Mouse (Mus musculus) lung, embryonic 14.5 days (tissue): ENCODE results near the gene Pnliprp2. TPM values are rescaled to one million over a fixed set of nuclear protein-coding genes. Genes with fewer than 3 reads are reported as not detected.

Experiments used
- ATAC-seq: fragments of 200-750 bp; cut with Nextera tagmentation; 2 replicates; pipeline ENCODE4 v1.8.0; 2017; ENCODE audit warnings: mild to moderate bottlenecking, moderate TSS enrichment, moderate library complexity; ENCODE audit not compliant: insufficient read depth
- DNase-seq: peaks from one replicate; pipeline ENCODE4 v3.0.0-alpha.2; 2015
- H3K27ac ChIP-seq: fragments of 300-500 bp; sonication (generic); 2 replicates; pipeline ENCODE4 v1.5.1; 2014; ENCODE audit warnings: low read depth, mild to moderate bottlenecking, moderate library complexity
- H3K27me3 ChIP-seq: fragments of 300-500 bp; sonication (generic); 2 replicates; pipeline ENCODE4 v1.6.1; 2014; ENCODE audit warnings: low read length, control low read depth; ENCODE audit not compliant: insufficient read depth
- H3K36me3 ChIP-seq: fragments of 300-500 bp; sonication (generic); 2 replicates; pipeline ENCODE4 v1.6.1; 2014; ENCODE audit warnings: control low read depth; ENCODE audit not compliant: insufficient read depth
- H3K4me1 ChIP-seq: fragments of 300-500 bp; sonication (generic); 2 replicates; pipeline ENCODE4 v1.6.1; 2014; ENCODE audit warnings: antibody characterized with exemption, control low read depth; ENCODE audit not compliant: insufficient read depth
- H3K4me2 ChIP-seq: fragments of 300-500 bp; sonication (generic); 2 replicates; pipeline ENCODE4 v1.6.1; 2014; ENCODE audit warnings: mild to moderate bottlenecking
- H3K4me3 ChIP-seq: fragments of 300-500 bp; sonication (generic); 2 replicates; pipeline ENCODE4 v1.5.1; 2014; ENCODE audit warnings: low read depth, low read length
- H3K9ac ChIP-seq: fragments of 300-500 bp; sonication (generic); 2 replicates; pipeline ENCODE4 v1.6.1; 2014
- H3K9me3 ChIP-seq: fragments of 300-500 bp; sonication (generic); 2 replicates; pipeline ENCODE4 v1.6.1; 2016; ENCODE audit warnings: low read depth, low read length, control low read depth
- CTCF ChIP-seq: IDR thresholded peaks from 2 replicates; pipeline ENCODE4 v1.5.1; 2016; ENCODE audit warnings: antibody characterized with exemption, low read depth
- WGBS: fragments of 180-500 bp; shearing (Covaris S2); extraction: QIAGEN DNeasy Blood & Tissue Kit; methylation state at CpG from one replicate; pipeline ENCODE4 v1.1.7; 2014; 5-methylcytosine and 5-hydroxymethylcytosine counted together
- polyA plus RNA-seq: library from polyadenylated mRNA; unstranded; fragments of >200 nt; fragmentation: Nextera tagmentation; extraction: Ambion mirVana; gene quantifications from 2 replicates; pipeline ENCODE4 v1.2.1, GENCODE M21; 2014

The Pnliprp2 gene
- polyA plus RNA-seq, 1 experiment from 2014 or later = 0.38 TPM

GRCm38 (mm10) chr19:58762316-58762715, 2.8 kb downstream of the Pnliprp2 start:
- H3K9ac ChIP-seq = no peak overlapping the region
- H3K4me3 ChIP-seq = no peak overlapping the region
- no peaks in the 10 kb centered on the region for H3K4me1 ChIP-seq
- no peak overlapping the region for H3K27ac ChIP-seq
- DNase-seq (no peak), ATAC-seq (peak; percentile 29; the same call in 1 of the 2 replicates)
- TF ChIP-seq CTCF = no peak
- no peak overlapping the region; the same call in 1 of the 2 replicates for H3K4me2 ChIP-seq
- H3K36me3 ChIP-seq = no peaks in the 10 kb centered on the region
- WGBS = 26% methylated on average over 6 of the region's 6 CpGs
- H3K27me3 ChIP-seq = no peaks in the 10 kb centered on the region
- H3K9me3 ChIP-seq = no peaks in the 10 kb centered on the region

GRCm38 (mm10) chr19:58762848-58763541, 3.5 kb downstream of the Pnliprp2 start:
- no peaks in the 10 kb centered on the region for H3K9me3 ChIP-seq
- 10% methylated on average over 12 of the region's 12 CpGs for WGBS
- TF ChIP-seq CTCF = peak; percentile 97
- H3K36me3 ChIP-seq = no peaks in the 10 kb centered on the region
- no peaks in the 10 kb centered on the region for H3K27me3 ChIP-seq
- H3K27ac ChIP-seq = no peak overlapping the region
- DNase-seq = peak; percentile 85
- ATAC-seq = peak; percentile 81
- no peaks in the 10 kb centered on the region for H3K4me1 ChIP-seq
- no peak overlapping the region for H3K4me2 ChIP-seq
- no peak overlapping the region for H3K4me3 ChIP-seq
- H3K9ac ChIP-seq = no peak overlapping the region

GRCm38 (mm10) chr19:58767329-58767728, 7.8 kb downstream of the Pnliprp2 start:
- H3K27ac ChIP-seq = no peak overlapping the region
- H3K27me3 ChIP-seq = no peaks in the 10 kb centered on the region
- 93% methylated on average over 6 of the region's 6 CpGs for WGBS
- H3K4me3 ChIP-seq = no peak overlapping the region
- TF ChIP-seq CTCF = no peak
- DNase-seq = no peak
- H3K4me2 ChIP-seq = no peak overlapping the region
- H3K36me3 ChIP-seq = no peaks in the 10 kb centered on the region
- H3K9me3 ChIP-seq = no peaks in the 10 kb centered on the region
- no peak overlapping the region for H3K9ac ChIP-seq
- no peak for ATAC-seq
- H3K4me1 ChIP-seq = no peaks in the 10 kb centered on the region

GRCm38 (mm10) chr19:58776461-58776860, 16.9 kb downstream of the Pnliprp2 start:
- no peak for DNase-seq
- H3K27ac ChIP-seq = no peak overlapping the region
- no peaks in the 10 kb centered on the region for H3K27me3 ChIP-seq
- no peak overlapping the region for H3K4me3 ChIP-seq
- no peak for ATAC-seq
- 53% methylated on average over 5 of the region's 5 CpGs for WGBS
- H3K4me1 ChIP-seq = no peaks in the 10 kb centered on the region
- H3K9ac ChIP-seq = no peak overlapping the region
- no peaks in the 10 kb centered on the region for H3K9me3 ChIP-seq
- no peak overlapping the region for H3K4me2 ChIP-seq
- TF ChIP-seq CTCF = no peak
- H3K36me3 ChIP-seq = no peaks in the 10 kb centered on the region

GRCm38 (mm10) chr19:58781566-58781965, 22.0 kb downstream of the Pnliprp2 start:
- Histone ChIP-seq H3K27ac (no peak overlapping the region), H3K4me3 (no peak overlapping the region), H3K9ac (no peak overlapping the region), H3K9me3 (no peaks in the 10 kb centered on the region), H3K36me3 (no peaks in the 10 kb centered on the region), H3K4me1 (no peaks in the 10 kb centered on the region), H3K27me3 (no peaks in the 10 kb centered on the region), H3K4me2 (no peak overlapping the region)
- TF ChIP-seq CTCF = no peak
- no peak for DNase-seq
- WGBS = 67% methylated on average over 4 of the region's 4 CpGs
- no peak for ATAC-seq

GRCm38 (mm10) chr19:58783938-58784337, 24.4 kb downstream of the Pnliprp2 start:
- Histone ChIP-seq H3K4me2 (no peak overlapping the region), H3K9ac (no peak overlapping the region), H3K36me3 (no peaks in the 10 kb centered on the region), H3K4me3 (no peak overlapping the region), H3K9me3 (no peaks in the 10 kb centered on the region), H3K27me3 (no peaks in the 10 kb centered on the region), H3K4me1 (no peaks in the 10 kb centered on the region), H3K27ac (no peak overlapping the region)
- no peak for TF ChIP-seq CTCF
- ATAC-seq (no peak), DNase-seq (peak; percentile 9)
- 45% methylated on average over 7 of the region's 7 CpGs for WGBS

- Histone ChIP-seq H3K9me3 (no peaks in the 10 kb centered on the region), H3K27ac (no peak overlapping the region), H3K4me2 (no peak overlapping the region), H3K4me1 (no peaks in the 10 kb centered on the region), H3K27me3 (no peaks in the 10 kb centered on the region), H3K9ac (no peak overlapping the region), H3K36me3 (no peaks in the 10 kb centered on the region), H3K4me3 (no peak overlapping the region)
- ATAC-seq (no peak), DNase-seq (peak; percentile 9)
- WGBS = 66% methylated on average over 11 of the region's 11 CpGs
- TF ChIP-seq CTCF = no peak
These were observed 29.7 kb downstream of the Pnliprp2 start for GRCm38 (mm10) chr19:58789194-58789593.
